Mouse (Mus musculus): ENCODE measurements around the gene Abca13. TPM values are rescaled to one million over a fixed set of nuclear protein-coding genes. Genes with fewer than 3 reads are reported as not detected.
"Not testable (repeated sequence)": the region's sequence is repeated elsewhere in the genome, so short reads cannot be mapped to it uniquely, and the experiment has no call there.

The Abca13 gene
- total RNA-seq (2014; fragmentation: Nextera tagmentation) (0.05 TPM in 1 of 2 replicates, not detected in the other), total RNA-seq (2017) (0.06 and 0.22 TPM in 2 replicates), polyA plus RNA-seq (2012) (not detected in 2 replicates)

- ATAC-seq (ENCODE audit: extremely low read depth, insufficient number of reproducible peaks, low FRiP score, poor library complexity, severe bottlenecking) (no peak), DNase-seq (ENCODE audit: low spot score) (no peak)
- no peaks in the 10 kb centered on the region for H3K27me3 ChIP-seq (ENCODE audit: insufficient read depth, low read length)
These were observed at the start of gene Abca13 for GRCm38 (mm10) chr11:9191555-9192131. Gene Abca13 (plus strand): TSS chr11:9191942.

DNA sequence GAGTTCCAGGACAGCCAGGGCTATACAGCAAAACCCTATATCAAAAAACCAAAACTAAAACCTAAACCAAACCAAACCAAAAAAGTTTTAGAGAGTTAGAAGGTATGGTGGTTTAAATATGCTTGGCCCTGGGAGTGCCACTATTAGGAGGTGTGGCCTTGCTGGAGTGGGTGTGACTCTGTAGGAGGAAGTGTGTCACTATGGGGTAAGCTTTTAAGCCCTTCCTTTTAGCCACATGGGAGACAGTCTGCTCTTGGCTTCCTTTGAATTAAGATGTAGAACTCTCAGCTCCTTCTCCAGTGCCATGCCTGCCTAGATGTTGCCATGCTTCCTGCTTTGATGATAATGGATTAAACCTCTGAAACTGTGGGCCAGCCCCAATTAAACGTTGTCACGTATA is 46.6 kb upstream of the Abca13 start:
- TF ChIP-seq GATA2 (IDR thresholded peaks at IDR 0.05; ENCODE audit: borderline replicate concordance, low read depth, low read length) (no peak), GATA1 (IDR thresholded peaks at IDR 0.05; ENCODE audit: borderline replicate concordance, low read length) (no peak), CTCF (IDR thresholded peaks at IDR 0.05; ENCODE audit: low read depth, low read length) (no peak), POLR2AphosphoS5 (IDR thresholded peaks at IDR 0.05; ENCODE audit: insufficient replicate concordance, low read depth, low read length) (no peak), TAL1 (conservative IDR thresholded peaks at IDR 0.05; ENCODE audit: low read depth, low read length) (no peak)
- Histone ChIP-seq H3K36me3 (replicated peaks) (no peaks in the 10 kb centered on the region), H3K27me3 (ENCODE audit: insufficient read depth, low read length) (peaks cover 7% of the 10 kb centered on the region; the same call in 1 of the 2 replicates), H3K4me3 (ENCODE audit: low read depth, low read length) (no peak overlapping the region), H3K4me1 (ENCODE audit: insufficient read depth, low read depth, low read length) (peaks cover 4% of the 10 kb centered on the region; the same call in 1 of the 2 replicates), H3K9me3 (replicated peaks) (no peaks in the 10 kb centered on the region)
- DNase-seq (ENCODE audit: low spot score) = no peak
- ATAC-seq (ENCODE audit: extremely low read depth, insufficient number of reproducible peaks, low FRiP score, poor library complexity, severe bottlenecking) = no peak

More at GRCm38 (mm10) chr11:9191555-9192131, at the start of gene Abca13:
- H3K36me3 ChIP-seq (replicated peaks) = no peaks in the 10 kb centered on the region
- no peak within 1 kb of the TSS for H3K4me3 ChIP-seq (ENCODE audit: low read depth, low read length)
- TF ChIP-seq CTCF (IDR thresholded peaks at IDR 0.05; ENCODE audit: low read depth, low read length) = no peak
- H3K4me1 ChIP-seq (ENCODE audit: insufficient read depth, low read depth, low read length) = no peaks in the 10 kb centered on the region
- H3K9me3 ChIP-seq (replicated peaks) = peaks cover 3% of the 10 kb centered on the region; the same call in 1 of the 2 replicates

- H3K36me3 ChIP-seq (replicated peaks) = no peaks in the 10 kb centered on the region
- ATAC-seq (ENCODE audit: extremely low read depth, insufficient number of reproducible peaks, low FRiP score, poor library complexity, severe bottlenecking) (no peak), DNase-seq (ENCODE audit: low spot score) (no peak)
- TF ChIP-seq TAL1 (conservative IDR thresholded peaks at IDR 0.05; ENCODE audit: low read depth, low read length) (no peak), GATA1 (IDR thresholded peaks at IDR 0.05; ENCODE audit: borderline replicate concordance, low read length) (no peak), GATA2 (IDR thresholded peaks at IDR 0.05; ENCODE audit: borderline replicate concordance, low read depth, low read length) (no peak), CTCF (IDR thresholded peaks at IDR 0.05; ENCODE audit: low read depth, low read length) (no peak), POLR2AphosphoS5 (IDR thresholded peaks at IDR 0.05; ENCODE audit: insufficient replicate concordance, low read depth, low read length) (no peak)
- no peak overlapping the region for H3K4me3 ChIP-seq (ENCODE audit: low read depth, low read length)
- H3K27me3 ChIP-seq (ENCODE audit: insufficient read depth, low read length) = peaks cover 4% of the 10 kb centered on the region; the same call in 1 of the 2 replicates
- H3K4me1 ChIP-seq (ENCODE audit: insufficient read depth, low read depth, low read length) = peaks cover 4% of the 10 kb centered on the region; the same call in 1 of the 2 replicates
- no peaks in the 10 kb centered on the region for H3K9me3 ChIP-seq (replicated peaks)
These were observed 45.6 kb upstream of the Abca13 start for GRCm38 (mm10) chr11:9146115-9146514.

DNA sequence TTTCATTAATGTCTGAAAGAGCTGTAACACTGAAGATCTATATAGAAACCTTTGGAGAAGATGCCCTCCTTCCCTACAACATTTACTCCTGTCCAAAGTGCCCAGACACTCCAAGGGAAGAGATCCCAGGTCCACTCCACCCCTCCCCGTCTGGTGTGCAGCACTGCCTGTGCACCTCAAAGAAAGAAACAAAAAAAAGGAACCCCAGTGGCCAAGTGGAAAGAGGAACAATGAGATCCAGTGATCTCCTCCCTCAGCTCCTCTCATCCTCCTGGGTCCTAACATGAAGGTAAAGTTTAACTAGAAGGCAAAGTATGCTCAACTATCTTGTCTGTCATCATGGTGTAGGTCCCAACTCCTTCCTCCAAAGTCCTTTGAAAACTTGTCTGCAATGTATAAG is 45.1 kb upstream of the Abca13 start:
- H3K4me1 ChIP-seq (ENCODE audit: insufficient read depth, low read depth, low read length) = peaks cover 4% of the 10 kb centered on the region; the same call in 1 of the 2 replicates
- TF ChIP-seq CTCF (IDR thresholded peaks at IDR 0.05; ENCODE audit: low read depth, low read length) (no peak), TAL1 (conservative IDR thresholded peaks at IDR 0.05; ENCODE audit: low read depth, low read length) (no peak), GATA1 (IDR thresholded peaks at IDR 0.05; ENCODE audit: borderline replicate concordance, low read length) (no peak), POLR2AphosphoS5 (IDR thresholded peaks at IDR 0.05; ENCODE audit: insufficient replicate concordance, low read depth, low read length) (no peak), GATA2 (IDR thresholded peaks at IDR 0.05; ENCODE audit: borderline replicate concordance, low read depth, low read length) (no peak)
- ATAC-seq (ENCODE audit: extremely low read depth, insufficient number of reproducible peaks, low FRiP score, poor library complexity, severe bottlenecking) = no peak
- H3K4me3 ChIP-seq (ENCODE audit: low read depth, low read length) = no peak overlapping the region
- no peaks in the 10 kb centered on the region for H3K9me3 ChIP-seq (replicated peaks)
- H3K27me3 ChIP-seq (ENCODE audit: insufficient read depth, low read length) = peaks cover 2% of the 10 kb centered on the region; the same call in 1 of the 2 replicates
- H3K36me3 ChIP-seq (replicated peaks) = no peaks in the 10 kb centered on the region
- DNase-seq (ENCODE audit: low spot score) = no peak

GRCm38 (mm10) chr11:9148206-9148605 is 43.5 kb upstream of the Abca13 start:
- DNase-seq (ENCODE audit: low spot score) (no peak), ATAC-seq (ENCODE audit: extremely low read depth, insufficient number of reproducible peaks, low FRiP score, poor library complexity, severe bottlenecking) (no peak)
- Histone ChIP-seq H3K4me3 (ENCODE audit: low read depth, low read length) (no peak overlapping the region), H3K4me1 (ENCODE audit: insufficient read depth, low read depth, low read length) (peaks cover 4% of the 10 kb centered on the region; the same call in 1 of the 2 replicates), H3K36me3 (replicated peaks) (no peaks in the 10 kb centered on the region), H3K27me3 (ENCODE audit: insufficient read depth, low read length) (no peaks in the 10 kb centered on the region; the same call in 1 of the 2 replicates), H3K9me3 (replicated peaks) (no peaks in the 10 kb centered on the region)
- TF ChIP-seq POLR2AphosphoS5 (IDR thresholded peaks at IDR 0.05; ENCODE audit: insufficient replicate concordance, low read depth, low read length) (no peak), CTCF (IDR thresholded peaks at IDR 0.05; ENCODE audit: low read depth, low read length) (no peak), TAL1 (conservative IDR thresholded peaks at IDR 0.05; ENCODE audit: low read depth, low read length) (no peak), GATA1 (IDR thresholded peaks at IDR 0.05; ENCODE audit: borderline replicate concordance, low read length) (no peak)

- not testable (repeated sequence) for H3K36me3 ChIP-seq (replicated peaks); H3K9me3 ChIP-seq (replicated peaks); H3K4me1 ChIP-seq (ENCODE audit: insufficient read depth, low read depth, low read length); DNase-seq (ENCODE audit: low spot score); H3K4me3 ChIP-seq (ENCODE audit: low read depth, low read length); H3K27me3 ChIP-seq (ENCODE audit: insufficient read depth, low read length); ATAC-seq (ENCODE audit: extremely low read depth, insufficient number of reproducible peaks, low FRiP score, poor library complexity, severe bottlenecking)
These were observed 41.3 kb upstream of the Abca13 start for GRCm38 (mm10) chr11:9150403-9150802.

DNA sequence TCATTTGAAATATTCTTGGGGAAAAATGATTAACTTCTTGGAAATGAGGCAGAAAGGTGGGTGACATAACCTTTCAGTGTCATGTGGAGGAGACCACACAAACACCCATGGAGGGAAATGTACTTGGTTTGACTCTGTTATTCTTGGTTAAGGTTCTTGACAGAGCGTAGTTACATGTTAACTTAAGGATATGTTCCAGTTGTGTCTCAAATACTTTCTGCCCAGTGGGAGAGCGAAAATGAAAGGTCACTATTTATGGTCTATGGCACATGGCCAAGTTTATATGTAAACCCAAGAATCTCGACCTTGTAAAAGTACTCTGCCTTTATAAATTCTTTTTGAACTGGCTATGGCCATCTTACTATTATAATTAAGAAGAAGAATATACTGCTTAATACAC is 31.8 kb upstream of the Abca13 start:
- ATAC-seq (ENCODE audit: extremely low read depth, insufficient number of reproducible peaks, low FRiP score, poor library complexity, severe bottlenecking) (no peak), DNase-seq (ENCODE audit: low spot score) (no peak)
- Histone ChIP-seq H3K36me3 (replicated peaks) (no peaks in the 10 kb centered on the region), H3K27me3 (ENCODE audit: insufficient read depth, low read length) (no peaks in the 10 kb centered on the region; the same call in 1 of the 2 replicates), H3K4me3 (ENCODE audit: low read depth, low read length) (no peak overlapping the region), H3K9me3 (replicated peaks) (no peaks in the 10 kb centered on the region), H3K4me1 (ENCODE audit: insufficient read depth, low read depth, low read length) (no peaks in the 10 kb centered on the region)
- TF ChIP-seq GATA2 (IDR thresholded peaks at IDR 0.05; ENCODE audit: borderline replicate concordance, low read depth, low read length) (no peak), CTCF (IDR thresholded peaks at IDR 0.05; ENCODE audit: low read depth, low read length) (no peak), POLR2AphosphoS5 (IDR thresholded peaks at IDR 0.05; ENCODE audit: insufficient replicate concordance, low read depth, low read length) (no peak), GATA1 (IDR thresholded peaks at IDR 0.05; ENCODE audit: borderline replicate concordance, low read length) (no peak), TAL1 (conservative IDR thresholded peaks at IDR 0.05; ENCODE audit: low read depth, low read length) (no peak)

Data from G1E (cell line).